Mouse (Mus musculus): ENCODE measurements around the gene Pradc1. TPM values are rescaled to one million over a fixed set of nuclear protein-coding genes. Genes with fewer than 3 reads are reported as not detected.

The Pradc1 gene
- total and polyA plus RNA-seq, 2 experiments from 2014 or later: 21.1 to 31.5 TPM

DNA sequence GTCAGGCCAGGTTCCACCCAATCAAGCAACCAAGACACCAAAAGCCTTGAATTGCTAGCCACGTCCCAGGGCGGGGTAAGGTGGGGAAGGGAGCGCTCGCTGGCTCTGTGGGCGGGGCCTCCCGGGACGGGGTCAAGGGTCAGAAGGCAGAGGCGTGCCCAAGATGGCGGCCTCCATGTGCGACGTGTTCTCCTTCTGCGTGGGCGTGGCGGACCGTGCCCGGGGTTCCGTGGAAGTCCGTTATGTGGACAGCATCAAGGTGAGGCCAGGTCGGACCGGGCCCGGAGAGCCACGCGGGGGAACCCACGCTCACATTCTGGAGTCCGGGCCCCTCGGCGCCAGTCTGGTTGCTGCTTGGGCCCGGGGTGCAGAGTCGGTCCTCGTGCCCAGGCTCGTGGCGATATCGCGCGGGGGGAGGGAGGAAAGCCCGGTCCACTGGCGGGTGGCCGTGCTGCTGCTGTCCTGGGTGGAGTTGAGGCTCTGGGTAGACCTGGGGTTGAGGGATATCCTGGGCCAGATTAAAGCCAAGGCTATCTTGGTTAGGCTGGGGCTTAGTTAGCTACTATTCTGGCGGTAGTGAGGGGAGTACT, 19.8 kb downstream of the Pradc1 start, which contains the start of gene Smyd5:
Smyd5 (plus strand) TSS at position 148 of the 590 bp plus-strand sequence.
- Histone ChIP-seq H3K4me1 (ENCODE audit: insufficient read depth, low read length) (peaks cover 8% of the 10 kb centered on the region; the same call in 1 of the 2 replicates), H3K4me3 (ENCODE audit: low read length) (peak within 1 kb of the TSS; percentile 80), H3K9ac (replicated peaks; ENCODE audit: low read length) (peak within 1 kb of the TSS; percentile 57), H3K4me2 (ENCODE audit: low read depth, low read length) (peak within 1 kb of the TSS; percentile 71), H3K27ac (no peak within 1 kb of the TSS), H3K27me3 (ENCODE audit: insufficient read depth, low read length) (no peaks in the 10 kb centered on the region), H3K9me3 (ENCODE audit: low read length) (no peaks in the 10 kb centered on the region), H3K36me3 (ENCODE audit: insufficient read depth, low read length) (no peaks in the 10 kb centered on the region)
- peak; percentile 83 for DNase-seq (ENCODE audit: low spot score)
- WGBS: under 1% methylated on average over 33 of the region's 39 CpGs
- ATAC-seq: peak; percentile 89
- TF ChIP-seq CTCF (IDR thresholded peaks at IDR 0.05; ENCODE audit: low read depth): no peak

DNA sequence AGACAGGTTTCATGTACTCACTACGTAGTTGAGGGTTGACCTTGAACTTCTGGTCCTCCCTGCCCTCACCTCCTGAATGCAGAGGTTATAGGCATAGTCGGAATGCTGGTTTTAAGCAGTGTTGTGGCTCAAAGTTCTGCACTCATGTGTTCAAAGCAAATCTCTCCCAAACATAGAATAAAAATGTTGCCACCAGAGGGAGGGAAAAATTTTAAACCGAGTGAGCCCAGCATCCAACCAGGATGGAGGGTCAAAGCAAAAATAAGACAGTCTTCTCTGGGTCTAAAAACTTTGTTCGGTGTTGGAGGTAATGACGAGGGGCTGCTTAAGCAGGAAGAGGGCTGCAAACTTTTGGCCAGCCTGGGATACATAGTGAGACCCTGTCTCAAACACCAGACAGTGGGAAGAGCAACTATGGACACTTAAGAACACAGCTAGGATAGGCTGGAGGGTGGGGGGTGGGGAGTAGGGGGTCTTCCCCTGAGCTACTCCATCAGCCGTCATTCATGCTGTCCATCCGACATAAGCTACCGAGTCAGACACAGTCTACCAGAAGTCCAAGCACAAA, 20.4 kb downstream of the Pradc1 start:
- DNase-seq (ENCODE audit: low spot score) (no peak), ATAC-seq (peak; percentile 77)
- Histone ChIP-seq H3K27ac (no peak overlapping the region), H3K9ac (replicated peaks; ENCODE audit: low read length) (peak overlapping the region; percentile 57), H3K4me1 (ENCODE audit: insufficient read depth, low read length) (peaks cover 8% of the 10 kb centered on the region; the same call in 1 of the 2 replicates), H3K9me3 (ENCODE audit: low read length) (no peaks in the 10 kb centered on the region), H3K4me2 (ENCODE audit: low read depth, low read length) (peak overlapping the region; percentile 71), H3K27me3 (ENCODE audit: insufficient read depth, low read length) (no peaks in the 10 kb centered on the region), H3K4me3 (ENCODE audit: low read length) (peak overlapping the region; percentile 80), H3K36me3 (ENCODE audit: insufficient read depth, low read length) (no peaks in the 10 kb centered on the region)
- TF ChIP-seq CTCF (IDR thresholded peaks at IDR 0.05; ENCODE audit: low read depth): 0 out of 2 replicates have a peak, but pooled peaks have one; percentile 14
- WGBS: 43% methylated on average over 8 of the region's 8 CpGs

DNA sequence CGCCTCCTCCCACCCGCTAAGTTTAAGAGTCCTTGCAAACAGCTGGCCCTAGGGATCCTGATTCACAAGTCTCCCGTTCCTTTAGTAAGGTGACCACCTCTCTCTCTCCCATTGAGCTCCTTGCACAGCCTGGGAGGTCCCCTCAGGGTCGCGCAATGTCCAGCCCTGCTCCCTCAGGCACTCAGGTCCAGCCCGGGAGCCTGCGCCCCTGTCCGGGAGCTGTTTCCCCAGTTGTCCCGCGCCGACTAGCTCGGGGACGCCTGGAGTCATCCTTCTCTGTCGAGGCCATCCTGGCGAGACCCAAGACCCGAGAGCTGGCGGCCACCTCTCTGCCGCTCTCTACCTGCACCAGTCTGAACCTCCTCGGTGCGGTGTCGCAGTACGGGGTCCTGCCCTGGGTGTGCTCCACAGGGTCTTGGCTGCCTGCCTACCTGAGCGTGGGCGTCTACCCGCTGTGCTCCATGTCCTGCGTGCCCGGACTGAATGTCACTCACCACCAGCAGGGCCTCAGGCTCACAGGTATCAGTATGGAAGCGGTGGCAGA, 27.9 kb downstream of the Pradc1 start, which contains the start of gene Noto:
Noto (plus strand) TSS at position 51 of the 544 bp plus-strand sequence.
- ATAC-seq: no peak
- Histone ChIP-seq H3K4me1 (ENCODE audit: insufficient read depth, low read length) (no peaks in the 10 kb centered on the region), H3K36me3 (ENCODE audit: insufficient read depth, low read length) (no peaks in the 10 kb centered on the region), H3K9me3 (ENCODE audit: low read length) (no peaks in the 10 kb centered on the region), H3K4me3 (ENCODE audit: low read length) (no peak within 1 kb of the TSS), H3K27me3 (ENCODE audit: insufficient read depth, low read length) (no peaks in the 10 kb centered on the region), H3K4me2 (ENCODE audit: low read depth, low read length) (no peak within 1 kb of the TSS), H3K27ac (no peak within 1 kb of the TSS), H3K9ac (replicated peaks; ENCODE audit: low read length) (no peak within 1 kb of the TSS)
- 15% methylated on average over 28 of the region's 28 CpGs for WGBS
- no peak for TF ChIP-seq CTCF (IDR thresholded peaks at IDR 0.05; ENCODE audit: low read depth)
- DNase-seq (ENCODE audit: low spot score): no peak

DNA sequence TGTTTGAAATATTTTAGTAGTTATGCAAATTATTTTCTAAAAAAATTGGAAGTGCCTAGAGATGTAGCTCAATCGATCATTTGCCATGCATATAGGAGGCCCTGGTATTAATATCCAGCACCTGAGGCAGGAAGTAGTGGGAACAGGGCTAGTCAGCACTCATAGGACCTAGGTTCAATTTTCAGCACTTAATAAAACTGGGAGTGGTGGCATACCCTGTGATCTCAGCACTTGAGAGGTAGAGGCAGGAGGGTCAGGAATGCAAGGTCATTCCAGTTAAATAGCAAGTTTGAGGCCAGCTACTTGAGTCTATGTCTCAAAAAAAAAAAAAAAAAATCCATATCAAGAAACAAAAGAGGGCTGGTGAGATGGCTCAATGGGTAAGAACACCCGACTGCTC, 32.6 kb downstream of the Pradc1 start:
- Histone ChIP-seq H3K27ac (no peak overlapping the region), H3K9me3 (ENCODE audit: low read length) (no peaks in the 10 kb centered on the region), H3K4me2 (ENCODE audit: low read depth, low read length) (no peak overlapping the region), H3K4me1 (ENCODE audit: insufficient read depth, low read length) (no peaks in the 10 kb centered on the region), H3K9ac (replicated peaks; ENCODE audit: low read length) (no peak overlapping the region), H3K36me3 (ENCODE audit: insufficient read depth, low read length) (no peaks in the 10 kb centered on the region), H3K27me3 (ENCODE audit: insufficient read depth, low read length) (no peaks in the 10 kb centered on the region), H3K4me3 (ENCODE audit: low read length) (no peak overlapping the region)
- no peak for DNase-seq (ENCODE audit: low spot score)
- ATAC-seq: no peak
- TF ChIP-seq CTCF (IDR thresholded peaks at IDR 0.05; ENCODE audit: low read depth): no peak
- WGBS: 90% methylated on average over 2 of the region's 2 CpGs

DNA sequence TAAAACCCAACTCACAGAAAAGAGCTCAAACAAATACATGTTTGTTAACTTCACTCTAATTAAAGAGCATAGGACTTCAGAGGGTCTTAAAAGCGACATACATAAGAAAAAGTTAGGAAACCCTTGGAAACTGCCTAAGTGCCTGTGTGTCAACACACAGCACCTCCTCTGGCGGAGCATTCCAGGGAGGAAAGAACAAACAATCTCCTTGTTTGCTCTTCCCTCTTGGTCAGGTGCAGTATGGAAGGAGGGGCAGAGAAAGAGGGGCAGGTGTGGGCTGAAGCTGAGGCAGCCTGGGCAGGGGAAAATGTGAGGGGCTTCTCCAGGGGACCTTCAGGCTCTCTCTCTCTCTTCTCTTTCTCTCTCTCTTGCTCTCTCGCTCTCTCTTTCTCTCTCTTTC, 35.9 kb downstream of the Pradc1 start:
- H3K9me3 ChIP-seq (ENCODE audit: low read length): no peaks in the 10 kb centered on the region
- no peak for ATAC-seq
- DNase-seq (ENCODE audit: low spot score): no peak
- no peaks in the 10 kb centered on the region for H3K4me1 ChIP-seq (ENCODE audit: insufficient read depth, low read length)
- no peak overlapping the region for H3K27ac ChIP-seq
- H3K27me3 ChIP-seq (ENCODE audit: insufficient read depth, low read length): no peaks in the 10 kb centered on the region
- no peak for TF ChIP-seq CTCF (IDR thresholded peaks at IDR 0.05; ENCODE audit: low read depth)
- no peak overlapping the region for H3K4me2 ChIP-seq (ENCODE audit: low read depth, low read length)
- H3K4me3 ChIP-seq (ENCODE audit: low read length): no peak overlapping the region
- 61% methylated on average over 3 of the region's 3 CpGs for WGBS
- H3K36me3 ChIP-seq (ENCODE audit: insufficient read depth, low read length): no peaks in the 10 kb centered on the region
- H3K9ac ChIP-seq (replicated peaks; ENCODE audit: low read length): no peak overlapping the region

DNA sequence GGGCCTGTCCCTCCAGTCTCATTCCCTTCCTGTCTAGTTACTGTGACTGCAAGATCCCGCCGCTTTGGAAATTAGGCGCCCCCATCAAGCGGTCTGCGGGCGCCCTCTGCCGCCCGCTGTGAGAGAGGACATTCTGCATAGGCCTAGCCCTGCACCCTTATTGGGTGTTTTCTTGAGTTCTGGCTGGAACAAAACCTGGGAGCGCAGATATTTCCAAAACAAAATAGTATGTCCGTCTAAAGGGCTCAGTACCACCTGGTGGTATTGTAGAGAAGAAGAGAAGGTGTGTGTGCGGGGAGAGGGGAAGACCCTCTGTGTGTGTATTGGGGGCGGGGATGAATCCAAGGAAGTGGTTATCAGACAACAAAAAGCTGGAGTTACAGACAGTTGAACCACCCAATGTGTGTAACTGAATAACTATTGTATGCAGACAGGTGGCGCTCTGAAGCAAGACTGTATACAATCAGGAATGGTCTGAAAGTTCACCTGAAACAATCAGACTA, 40.9 kb downstream of the Pradc1 start:
- H3K4me2 ChIP-seq (ENCODE audit: low read depth, low read length): no peak overlapping the region
- WGBS: 13% methylated on average over 13 of the region's 13 CpGs

More for the DNA sequence above, 40.9 kb downstream of the Pradc1 start:
- H3K9ac ChIP-seq (replicated peaks; ENCODE audit: low read length): no peak overlapping the region
- 0 out of 2 replicates have a peak, but pooled peaks cover 6% of the 10 kb centered on the region for H3K4me1 ChIP-seq (ENCODE audit: insufficient read depth, low read length)
- H3K36me3 ChIP-seq (ENCODE audit: insufficient read depth, low read length): no peaks in the 10 kb centered on the region
- DNase-seq (ENCODE audit: low spot score) (peak; percentile 90), ATAC-seq (peak; percentile 90)
- H3K9me3 ChIP-seq (ENCODE audit: low read length): no peaks in the 10 kb centered on the region
- H3K27ac ChIP-seq: no peak overlapping the region
- no peak overlapping the region for H3K4me3 ChIP-seq (ENCODE audit: low read length)
- peak; percentile 80 for TF ChIP-seq CTCF (IDR thresholded peaks at IDR 0.05; ENCODE audit: low read depth)
- H3K27me3 ChIP-seq (ENCODE audit: insufficient read depth, low read length): peaks cover 22% of the 10 kb centered on the region
